8 mouse cellular contexts compared by ENCODE assay signal in the genomic region with DNA sequence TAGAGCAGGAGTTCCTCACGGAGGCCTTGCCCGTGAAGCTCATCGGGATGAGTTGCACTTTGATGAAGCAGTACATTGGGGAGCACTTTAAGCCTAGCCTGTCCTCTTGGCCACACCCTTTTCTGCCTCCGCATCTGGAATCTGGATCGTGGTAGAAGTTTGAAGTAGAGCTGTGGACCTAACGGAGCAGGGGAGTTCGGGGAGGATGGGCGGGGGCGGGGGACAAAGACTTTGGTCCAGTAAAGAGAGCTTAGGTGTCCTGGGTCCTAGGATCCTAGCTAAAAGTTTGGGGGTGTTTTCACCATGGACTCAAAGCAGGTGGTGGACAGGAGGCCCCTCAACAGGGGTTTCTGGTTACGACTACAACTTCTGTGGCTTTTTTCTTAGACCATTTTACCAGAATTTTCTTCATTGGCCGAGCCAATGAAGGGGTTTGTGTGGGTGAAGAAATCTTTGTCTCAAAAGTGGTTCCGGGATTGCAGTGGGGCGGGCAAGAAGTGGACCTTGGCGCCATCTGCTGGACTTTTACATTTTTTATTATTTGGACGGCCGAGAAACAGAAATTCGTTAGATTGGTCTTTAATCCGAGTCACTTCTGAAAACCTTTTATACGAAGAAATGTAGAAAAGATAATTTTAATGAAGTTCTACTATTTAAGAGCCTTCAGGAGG.
DNase-seq lines count a peak whose midpoint lies in the region; ATAC-seq and TF ChIP-seq lines count a peak whose summit lies in the region.
"Not testable (repeated sequence)": the region's sequence is repeated elsewhere in the genome, so short reads cannot be mapped to it uniquely, and the experiment has no call there.

No protein-coding gene starts in this region.

- H3K4me1 ChIP-seq in intestine, embryonic 14.5 days (replicated peaks; ENCODE audit: control insufficient read depth, insufficient read depth, low read length) = not testable (repeated sequence)

- intact Hi-C loops in left cerebral cortex, adult 2 months (cut with DNase I) = loop anchor here (2.0 kb wide), 1 partner anchor 208 kb away; no protein-coding TSS in a partner anchor

- H3K4me2 ChIP-seq in intestine, embryonic 14.5 days (ENCODE audit: low read length) = peak overlapping the region; percentile 42

- H3K9ac ChIP-seq in intestine, embryonic 14.5 days (ENCODE audit: low read length) = not testable (repeated sequence)

- H3K27me3 ChIP-seq in intestine, embryonic 14.5 days (replicated peaks; ENCODE audit: control insufficient read depth, insufficient read depth, low read length) = not testable (repeated sequence)

- peak; percentile 45 for TF ChIP-seq CTCF in left cerebral cortex, adult 2 months (IDR thresholded peaks at IDR 0.05)

- ATAC-seq in common myeloid progenitor, adult 5-6 weeks (replicated peaks; ENCODE audit: low read depth, poor library complexity, severe bottlenecking) = peak; percentile 89
- ATAC-seq in granulocyte monocyte progenitor cell, adult 5-6 weeks (replicated peaks; ENCODE audit: poor library complexity, severe bottlenecking) = peak; percentile 92
- ATAC-seq in intestine, embryonic 14.5 days (replicated peaks; ENCODE audit: low FRiP score, low TSS enrichment, low read depth) = peak; percentile 73; the same call in 1 of the 2 replicates

- H3K9me3 ChIP-seq in intestine, embryonic 14.5 days (ENCODE audit: control insufficient read depth, low read length) = not testable (repeated sequence)

- not testable (repeated sequence) for H3K36me3 ChIP-seq in intestine, embryonic 14.5 days (ENCODE audit: control insufficient read depth, insufficient read depth, low read length)

- not testable (repeated sequence) for H3K27ac ChIP-seq in intestine, embryonic 14.5 days (ENCODE audit: low read depth); left cerebral cortex, adult 2 months

- peak; percentile 53 to 89 for DNase-seq in adrenal gland, adult (ENCODE audit: inconsistent age in 2 of 2, low spot score in 1 of 2)
- DNase-seq in intestine, embryonic 14.5 days (ENCODE audit: low spot score) = peak; percentile 77
- peak; percentile 46 to 47 for DNase-seq in left cerebral cortex, adult 2 months (ENCODE audit: extremely low spot score in 1 of 2, low spot score in 2 of 2)
- peak; percentile 67 for DNase-seq in lung, postnatal 14 days
- peak; percentile 13 for DNase-seq in ovary, postnatal 10 days (ENCODE audit: low spot score)
- DNase-seq in thymus, postnatal 36 days = peak; percentile 10 to 27

- WGBS in intestine, embryonic 14.5 days = 11% methylated on average over 19 of the region's 19 CpGs

- H3K4me3 ChIP-seq in intestine, embryonic 14.5 days (ENCODE audit: low read depth, low read length) = 0 out of 2 replicates have a peak overlapping the region, but pooled peaks have one; percentile 4
- H3K4me3 ChIP-seq in left cerebral cortex, adult 2 months = not testable (repeated sequence)

Comparison
In these comparisons a context has a peak if more than half of its experiments do, and no peak if none do; other contexts are left out.
1. DNase-seq: peak in every context shown above with its lines; median percentile 77 in intestine, embryonic 14.5 days; 71 in adrenal gland, adult; 67 in lung, postnatal 14 days; 46 in left cerebral cortex, adult 2 months; 18 in thymus, postnatal 36 days; 13 in ovary, postnatal 10 days.